Mouse (Mus musculus): ENCODE data around the gene Cdkn2b. TPM values are rescaled to one million over a fixed set of nuclear protein-coding genes. Genes with fewer than 3 reads are reported as not detected.

Gene Cdkn2b
- polyA plus RNA-seq, 1 experiment from 2014 or later: 0.78 TPM

DNA sequence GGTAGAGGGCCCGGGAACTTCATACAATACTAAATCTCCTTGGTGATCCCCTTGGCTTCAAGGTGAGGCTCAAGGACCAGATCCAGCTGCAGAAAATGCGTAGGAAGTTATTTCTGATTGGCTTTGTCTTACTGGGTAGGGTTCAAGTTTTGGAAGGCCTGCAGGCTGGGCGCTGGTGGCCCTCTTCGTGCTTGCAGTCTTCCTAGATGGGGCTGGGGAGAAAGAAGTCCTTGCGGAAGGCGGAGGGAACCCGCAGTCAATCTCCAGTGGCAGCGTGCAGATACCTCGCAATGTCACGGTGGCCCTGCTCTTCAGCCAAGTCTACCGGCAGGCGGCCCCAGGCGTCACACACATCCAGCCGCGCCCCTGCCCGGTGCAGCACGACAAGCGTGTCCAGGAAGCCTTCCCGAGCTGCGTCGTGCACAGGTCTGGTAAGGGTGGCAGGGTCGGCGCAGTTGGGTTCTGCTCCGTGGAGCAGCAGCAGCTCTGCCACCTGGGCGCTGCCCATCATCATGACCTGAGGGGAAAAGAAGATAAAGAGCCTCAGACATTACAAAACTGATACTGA, 4.0 kb downstream of the Cdkn2b start:
- Histone ChIP-seq H3K4me1 (replicated peaks) (peaks cover 12% of the 10 kb centered on the region), H3K9me3 (no peaks in the 10 kb centered on the region), H3K27me3 (peaks cover 99% of the 10 kb centered on the region), H3K9ac (no peak overlapping the region), H3K36me3 (no peaks in the 10 kb centered on the region), H3K4me3 (no peak overlapping the region), H3K27ac (replicated peaks) (no peak overlapping the region), H3K4me2 (no peak overlapping the region)
- 2% methylated on average over 25 of the region's 25 CpGs for WGBS
- no peak for ATAC-seq (ENCODE audit: low read depth)

DNA sequence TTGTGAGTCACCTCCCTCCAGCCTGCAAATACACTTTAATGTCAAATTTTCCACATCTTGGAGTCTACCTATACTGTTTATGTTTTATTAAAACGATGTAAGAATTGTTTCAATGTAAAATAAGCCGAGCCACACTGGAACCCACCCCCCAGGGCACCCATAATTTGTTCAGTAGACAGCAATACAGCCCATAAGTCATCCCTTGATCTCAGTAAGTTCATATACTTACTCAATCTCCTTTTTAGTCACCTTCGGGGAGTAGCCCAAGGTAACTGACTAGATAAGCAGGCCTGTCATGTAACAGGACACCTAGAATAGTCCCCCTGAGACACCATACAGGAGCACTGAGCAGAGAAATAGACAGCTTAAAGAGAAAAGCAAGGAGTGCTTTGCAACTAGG, 5.1 kb downstream of the Cdkn2b start:
- peaks cover 8% of the 10 kb centered on the region for H3K4me1 ChIP-seq (replicated peaks)
- WGBS: 6% methylated on average over 3 of the region's 3 CpGs
- H3K27ac ChIP-seq (replicated peaks): no peak overlapping the region
- H3K9me3 ChIP-seq: no peaks in the 10 kb centered on the region
- no peak overlapping the region for H3K4me3 ChIP-seq
- H3K4me2 ChIP-seq: no peak overlapping the region
- no peak for ATAC-seq (ENCODE audit: low read depth)
- no peaks in the 10 kb centered on the region for H3K36me3 ChIP-seq
- peaks cover 99% of the 10 kb centered on the region for H3K27me3 ChIP-seq
- H3K9ac ChIP-seq: no peak overlapping the region

DNA sequence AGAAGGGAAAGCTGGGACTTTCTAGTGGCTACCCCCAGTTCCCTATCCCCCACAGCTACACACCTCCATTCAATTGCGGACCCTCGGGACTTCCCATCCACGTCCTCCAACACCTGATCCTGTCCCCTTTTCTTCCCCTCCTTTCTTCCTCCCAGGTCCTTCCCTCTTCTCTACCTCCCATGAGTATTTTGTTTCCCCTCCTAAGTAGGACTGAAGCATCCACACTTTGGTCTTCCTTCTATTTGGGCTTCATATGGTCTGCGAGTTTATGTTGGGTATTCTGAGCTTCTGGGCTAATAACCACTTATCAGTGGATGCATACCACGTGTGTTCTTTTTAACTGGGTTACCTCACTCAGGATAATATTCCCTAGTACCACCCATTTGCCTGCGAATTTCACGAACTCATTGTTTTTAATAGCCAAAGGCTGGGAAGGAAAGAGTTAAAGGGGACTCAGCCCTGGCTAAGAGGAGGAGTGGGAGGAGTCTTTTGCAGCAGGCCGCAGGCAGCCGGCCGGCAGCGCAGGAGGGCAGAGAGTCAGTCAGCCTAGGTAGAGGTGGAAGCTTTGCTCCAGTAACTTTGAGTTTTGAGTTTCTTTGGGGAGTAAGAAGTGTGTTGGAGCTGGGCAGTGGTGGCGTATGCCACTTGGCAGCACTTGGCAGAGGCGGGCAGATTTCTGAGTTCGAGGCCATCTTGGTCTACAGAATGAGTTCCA, 7.4 kb downstream of the Cdkn2b start:
- Histone ChIP-seq H3K27ac (replicated peaks) (no peak overlapping the region), H3K36me3 (no peaks in the 10 kb centered on the region), H3K4me2 (no peak overlapping the region), H3K27me3 (peaks cover 95% of the 10 kb centered on the region), H3K4me3 (no peak overlapping the region), H3K9me3 (no peaks in the 10 kb centered on the region), H3K9ac (no peak overlapping the region), H3K4me1 (replicated peaks) (no peaks in the 10 kb centered on the region)
- no peak for ATAC-seq (ENCODE audit: low read depth)
- under 1% methylated on average over 14 of the region's 14 CpGs for WGBS

DNA sequence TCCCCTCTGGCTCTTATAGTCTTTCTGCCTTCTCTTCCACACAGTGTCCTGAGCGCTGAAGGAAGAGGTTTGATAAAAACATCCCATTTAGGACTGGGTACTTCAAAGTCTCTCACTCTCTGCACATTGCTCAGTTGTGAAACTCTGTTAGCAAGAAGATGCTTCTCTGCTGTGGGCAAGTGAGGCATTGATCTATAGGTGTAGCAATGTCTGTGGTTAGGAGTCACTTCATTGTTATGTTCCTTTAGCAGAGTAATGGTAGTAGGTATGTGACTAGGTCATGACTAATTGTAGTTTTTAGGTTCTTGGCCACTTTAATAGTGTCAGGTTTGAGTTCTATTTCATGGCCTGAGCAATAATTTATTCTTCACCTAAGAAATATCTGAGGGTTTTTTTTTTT, 8.7 kb downstream of the Cdkn2b start:
- Histone ChIP-seq H3K4me2 (no peak overlapping the region), H3K36me3 (no peaks in the 10 kb centered on the region), H3K27ac (replicated peaks) (no peak overlapping the region), H3K4me3 (no peak overlapping the region), H3K27me3 (peaks cover 94% of the 10 kb centered on the region), H3K9ac (no peak overlapping the region), H3K9me3 (no peaks in the 10 kb centered on the region), H3K4me1 (replicated peaks) (no peaks in the 10 kb centered on the region)
- ATAC-seq (ENCODE audit: low read depth): no peak
- 7% methylated on average over 1 of the region's 1 CpGs for WGBS

DNA sequence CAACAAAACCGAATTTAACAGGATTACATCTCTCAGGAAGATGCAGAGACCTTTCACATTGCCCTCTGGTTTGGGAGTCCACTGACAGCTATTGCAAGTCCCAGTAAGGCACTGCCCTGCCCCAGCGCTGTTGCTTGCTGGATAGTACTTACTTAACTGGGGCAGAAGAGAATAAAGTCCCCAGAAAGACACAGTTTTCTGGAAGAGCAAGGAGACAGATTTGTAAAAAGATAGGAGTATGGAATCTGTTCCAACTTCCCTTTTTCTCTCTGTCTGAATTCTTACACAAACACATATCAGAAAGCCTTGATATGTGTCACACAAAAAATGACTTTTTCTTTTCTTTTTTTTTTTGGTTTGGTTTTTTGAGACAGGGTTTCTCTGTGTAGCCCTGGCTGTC, 11.1 kb downstream of the Cdkn2b start:
- no peak overlapping the region for H3K27ac ChIP-seq (replicated peaks)
- no peak for ATAC-seq (ENCODE audit: low read depth)
- H3K9me3 ChIP-seq: no peaks in the 10 kb centered on the region
- WGBS: 1% methylated on average over 2 of the region's 2 CpGs
- no peak overlapping the region for H3K4me2 ChIP-seq
- peaks cover 8% of the 10 kb centered on the region; the same call in 1 of the 2 replicates for H3K4me1 ChIP-seq (replicated peaks)
- H3K4me3 ChIP-seq: no peak overlapping the region
- H3K9ac ChIP-seq: no peak overlapping the region
- H3K27me3 ChIP-seq: peaks cover 94% of the 10 kb centered on the region
- no peaks in the 10 kb centered on the region for H3K36me3 ChIP-seq

DNA sequence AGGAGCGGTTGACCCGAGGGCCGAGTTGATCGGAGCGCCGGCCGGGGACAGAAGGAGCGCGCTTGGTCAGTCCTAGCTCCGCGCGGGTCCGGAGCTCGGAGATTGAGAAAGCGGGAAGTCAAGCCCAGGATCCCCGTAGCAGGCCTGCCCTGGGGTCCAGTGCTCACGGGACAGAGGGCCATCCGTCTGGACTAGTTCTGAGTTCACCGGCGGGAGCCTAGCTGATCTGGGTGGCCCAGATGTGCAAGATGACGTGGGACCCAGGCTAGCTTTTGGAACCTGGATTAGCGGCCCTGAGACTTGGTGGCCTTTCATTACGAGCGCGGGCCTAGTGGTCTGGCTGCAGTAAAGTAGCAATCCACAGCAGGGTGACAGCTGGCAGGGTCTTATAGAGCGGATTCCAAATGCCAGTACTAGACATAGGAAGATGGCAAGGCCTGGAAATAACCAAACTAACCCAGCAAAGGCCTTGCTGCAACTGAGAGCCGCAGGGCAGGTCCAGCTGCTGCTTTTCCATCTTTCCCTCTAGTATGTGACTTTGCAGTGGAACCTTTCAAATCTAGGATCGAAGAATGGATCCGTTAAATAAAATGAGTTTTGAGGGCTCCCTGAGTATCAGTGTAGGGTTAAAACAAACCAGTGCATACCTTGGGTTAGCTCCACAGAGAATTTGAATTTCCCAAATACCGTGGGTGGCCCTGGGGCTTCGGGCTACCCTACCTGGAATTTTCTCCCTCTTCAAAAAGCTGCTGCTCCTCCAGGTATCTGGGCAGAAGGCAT, 15.2 kb downstream of the Cdkn2b start:
- Histone ChIP-seq H3K4me3 (peak overlapping the region; percentile 50), H3K27me3 (peaks cover 95% of the 10 kb centered on the region), H3K4me2 (peak overlapping the region; percentile 88), H3K36me3 (no peaks in the 10 kb centered on the region), H3K27ac (replicated peaks) (no peak overlapping the region), H3K9me3 (no peaks in the 10 kb centered on the region), H3K4me1 (replicated peaks) (peaks cover 16% of the 10 kb centered on the region), H3K9ac (no peak overlapping the region)
- WGBS: 2% methylated on average over 31 of the region's 31 CpGs
- ATAC-seq (ENCODE audit: low read depth): peak; percentile 42; the same call in 1 of the 2 replicates

DNA sequence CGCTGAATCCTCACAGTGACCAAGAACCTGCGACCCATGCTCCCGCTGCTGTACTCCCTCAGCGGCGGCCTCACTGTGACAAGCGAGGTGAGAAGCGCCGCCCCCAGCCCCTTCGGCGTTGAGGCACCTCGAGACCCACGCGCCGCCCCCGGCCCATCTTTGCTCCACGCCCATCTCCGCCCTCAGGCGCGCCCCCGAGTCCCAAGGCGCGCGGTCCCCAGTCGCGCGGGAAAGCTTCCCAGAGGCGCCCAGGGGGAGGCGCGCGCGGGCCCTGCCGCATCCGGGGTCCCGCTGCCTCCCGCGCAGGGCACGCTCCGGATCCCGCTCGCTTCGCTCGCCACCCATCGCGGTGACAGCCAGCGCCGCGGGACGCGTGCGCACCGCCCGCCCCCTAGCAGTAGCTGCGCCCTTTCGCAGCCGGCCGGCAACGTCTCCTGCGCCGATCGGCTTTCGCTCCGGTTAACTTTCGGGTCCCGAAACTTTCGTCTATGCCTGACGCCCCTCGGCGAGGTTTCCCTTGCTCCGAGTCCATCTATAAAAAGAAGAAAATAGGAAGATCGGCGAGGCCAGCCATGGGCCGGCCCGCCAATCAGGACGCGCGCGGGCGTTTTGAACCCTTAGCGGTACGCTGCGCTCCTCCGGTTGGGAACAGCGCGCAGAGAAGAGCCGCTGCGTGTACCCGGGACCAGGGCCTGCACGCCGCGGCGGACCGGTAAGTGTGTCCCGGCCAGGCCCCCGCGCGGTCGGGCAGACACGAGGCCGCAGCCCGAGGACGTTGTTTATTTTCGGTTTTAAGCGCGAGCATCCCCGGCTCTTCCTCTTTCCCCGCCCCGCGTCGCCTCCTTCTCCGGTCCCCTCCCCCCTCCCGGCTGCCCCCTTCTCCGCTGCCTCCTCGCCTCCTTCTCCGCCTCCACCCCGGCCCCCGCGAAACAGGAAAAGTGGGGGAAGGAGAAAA, 16.1 kb downstream of the Cdkn2b start, which contains the start of gene Cdkn2a:
TSS of gene Cdkn2a (minus strand) at position 168 of the 955 bp plus-strand sequence.
- peak; percentile 88 for ATAC-seq (ENCODE audit: low read depth)
- under 1% methylated on average over 110 of the region's 117 CpGs for WGBS
- H3K36me3 ChIP-seq: no peaks in the 10 kb centered on the region
- H3K4me3 ChIP-seq: peak within 1 kb of the TSS; percentile 50
- H3K4me1 ChIP-seq (replicated peaks): peaks cover 16% of the 10 kb centered on the region
- peak within 1 kb of the TSS; percentile 88 for H3K4me2 ChIP-seq
- H3K27ac ChIP-seq (replicated peaks): no peak within 1 kb of the TSS
- H3K9ac ChIP-seq: peak within 1 kb of the TSS; percentile 52
- no peaks in the 10 kb centered on the region for H3K9me3 ChIP-seq
- peaks cover 95% of the 10 kb centered on the region for H3K27me3 ChIP-seq

DNA sequence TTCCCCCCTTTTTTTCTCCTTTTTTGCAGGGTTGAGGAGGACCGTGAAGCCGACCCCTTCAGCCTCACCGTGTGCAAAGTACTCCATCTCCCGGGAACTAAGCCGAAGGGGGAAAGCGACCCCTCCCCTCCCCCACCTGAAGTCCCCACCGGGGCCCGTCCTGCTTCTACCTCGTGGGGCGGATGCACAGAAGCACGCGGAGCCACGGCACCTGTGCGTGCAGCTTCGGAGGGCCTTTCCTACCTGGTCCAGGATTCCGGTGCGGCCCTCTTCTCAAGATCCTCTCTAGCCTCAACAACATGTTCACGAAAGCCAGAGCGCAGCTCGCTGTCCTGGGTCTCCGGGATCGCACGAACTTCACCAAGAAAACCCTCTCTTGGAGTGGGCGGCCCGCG, 16.8 kb downstream of the Cdkn2b start:
- H3K27ac ChIP-seq (replicated peaks): no peak overlapping the region
- no peaks in the 10 kb centered on the region for H3K36me3 ChIP-seq
- H3K4me1 ChIP-seq (replicated peaks): peaks cover 16% of the 10 kb centered on the region
- peak overlapping the region; percentile 50 for H3K4me3 ChIP-seq
- peak overlapping the region; percentile 88 for H3K4me2 ChIP-seq
- no peaks in the 10 kb centered on the region for H3K9me3 ChIP-seq
- peak; percentile 59 for ATAC-seq (ENCODE audit: low read depth)
- H3K27me3 ChIP-seq: peaks cover 95% of the 10 kb centered on the region
- H3K9ac ChIP-seq: 0 out of 2 replicates have a peak overlapping the region, but pooled peaks have one; percentile 52
- WGBS: under 1% methylated on average over 25 of the region's 26 CpGs

DNA sequence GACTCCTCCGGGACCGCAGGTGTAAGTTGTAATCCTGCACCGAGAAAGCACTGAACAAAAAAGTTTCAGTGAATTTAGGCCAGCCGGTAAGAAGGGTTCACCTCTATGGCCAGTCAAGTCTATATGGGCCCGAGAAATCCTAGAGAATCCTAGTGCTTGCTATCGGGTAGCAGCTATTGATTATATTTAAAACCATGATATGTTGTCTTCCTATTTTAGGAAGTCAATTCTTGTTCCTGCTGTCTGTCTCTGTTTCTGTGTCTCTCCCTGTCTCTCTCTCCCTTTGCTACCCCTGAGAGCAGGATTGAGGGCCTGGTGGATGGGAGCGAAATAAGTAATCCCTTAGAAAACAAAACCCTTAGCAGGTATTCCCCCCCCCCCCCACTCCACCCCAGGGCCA, 17.3 kb downstream of the Cdkn2b start:
- ATAC-seq (ENCODE audit: low read depth): no peak
- WGBS: 1% methylated on average over 7 of the region's 7 CpGs
- H3K36me3 ChIP-seq: no peaks in the 10 kb centered on the region

DNA sequence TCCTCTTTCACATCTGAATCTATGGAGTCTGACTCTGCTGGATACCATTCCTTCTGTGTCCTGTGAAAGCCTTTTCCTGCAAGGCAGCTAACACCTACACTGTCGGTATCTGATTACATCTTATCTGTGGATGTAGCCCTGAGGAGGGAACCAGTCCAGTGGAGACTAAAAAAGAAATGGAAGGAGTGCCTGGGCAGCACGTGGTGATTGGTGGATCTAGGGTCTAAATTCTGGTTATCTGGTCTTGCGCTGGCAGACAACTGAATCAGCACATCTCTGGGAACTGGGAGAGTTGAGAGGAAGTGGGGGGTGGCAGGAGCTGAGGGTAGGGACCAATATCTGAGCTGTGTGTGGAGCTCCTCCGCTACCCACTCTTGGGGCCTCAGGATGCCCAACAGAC, 21.8 kb downstream of the Cdkn2b start:
- no peak overlapping the region for H3K27ac ChIP-seq (replicated peaks)
- no peaks in the 10 kb centered on the region for H3K9me3 ChIP-seq
- WGBS: 2% methylated on average over 4 of the region's 4 CpGs
- peaks cover under 1% of the 10 kb centered on the region for H3K4me1 ChIP-seq (replicated peaks)
- H3K36me3 ChIP-seq: no peaks in the 10 kb centered on the region
- peaks cover 92% of the 10 kb centered on the region for H3K27me3 ChIP-seq
- ATAC-seq (ENCODE audit: low read depth): no peak
- no peak overlapping the region for H3K4me3 ChIP-seq
- H3K4me2 ChIP-seq: no peak overlapping the region
- H3K9ac ChIP-seq: no peak overlapping the region

More for the DNA sequence above, 17.3 kb downstream of the Cdkn2b start:
- no peak overlapping the region for H3K9ac ChIP-seq
- peaks cover 16% of the 10 kb centered on the region for H3K4me1 ChIP-seq (replicated peaks)
- H3K4me3 ChIP-seq: no peak overlapping the region
- H3K4me2 ChIP-seq: no peak overlapping the region
- H3K9me3 ChIP-seq: no peaks in the 10 kb centered on the region
- no peak overlapping the region for H3K27ac ChIP-seq (replicated peaks)
- H3K27me3 ChIP-seq: peaks cover 99% of the 10 kb centered on the region

DNA sequence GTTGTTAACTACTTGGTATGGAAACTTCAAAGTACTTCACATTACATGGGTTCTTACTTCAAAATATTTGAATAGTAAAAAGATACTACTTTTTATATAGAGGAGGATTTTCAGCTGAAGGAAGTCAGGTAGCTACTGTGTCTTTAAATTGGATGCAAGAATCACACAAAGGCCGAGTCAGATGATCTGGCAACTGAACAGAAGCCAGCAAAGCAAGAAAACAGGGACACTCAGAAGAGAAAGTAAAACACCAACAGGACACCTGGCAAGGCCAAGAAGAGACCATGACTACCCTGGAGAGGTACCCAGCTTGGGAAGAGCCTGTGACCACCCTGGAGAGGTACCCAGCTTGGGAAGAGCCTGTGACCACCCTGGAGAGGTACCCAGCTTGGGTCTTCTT, 24.3 kb downstream of the Cdkn2b start:
- no peak for ATAC-seq (ENCODE audit: low read depth)
- H3K9me3 ChIP-seq: no peaks in the 10 kb centered on the region
- H3K36me3 ChIP-seq: no peaks in the 10 kb centered on the region
- no peak overlapping the region for H3K4me2 ChIP-seq
- H3K4me3 ChIP-seq: no peak overlapping the region
- H3K9ac ChIP-seq: no peak overlapping the region
- H3K27ac ChIP-seq (replicated peaks): no peak overlapping the region
- H3K27me3 ChIP-seq: peaks cover 91% of the 10 kb centered on the region
- H3K4me1 ChIP-seq (replicated peaks): 0 out of 2 replicates have a peak, but pooled peaks cover 5% of the 10 kb centered on the region
- 0% methylated on average over 1 of the region's 1 CpGs for WGBS
